Mouse (Mus musculus) C2C12 (cell line): ENCODE data around the gene Arl15.

ENCODE experiments used
- CEBPB ChIP-seq: IDR thresholded peaks from one replicate; pipeline ENCODE4 v1.6.1; 2011; ENCODE audit warnings: low read depth, mild to moderate bottlenecking, control low read depth, moderate library complexity
- CTCF ChIP-seq: IDR thresholded peaks from one replicate; pipeline ENCODE4 v1.5.1; 2011; ENCODE audit not compliant: control insufficient read depth, insufficient read depth, insufficient read length
- MAX ChIP-seq: IDR thresholded peaks from one replicate; pipeline ENCODE4 v1.6.1; 2011; ENCODE audit warnings: mild to moderate bottlenecking, control low read depth
- MYOG ChIP-seq: IDR thresholded peaks from one replicate; pipeline ENCODE4 v1.6.1; 2011; ENCODE audit not compliant: control insufficient read depth, insufficient read length; ENCODE audit errors: extremely low read depth

- TF ChIP-seq CTCF, result no peak
- TF ChIP-seq CEBPB, result no peak
- no peak for TF ChIP-seq MAX
- no peak for TF ChIP-seq MYOG
These were observed 24.7 kb downstream of the Arl15 start for GRCm38 (mm10) chr13:113819006-113819405.
